Mouse (Mus musculus): ENCODE measurements around the gene Bmyc.
"Not testable (repeated sequence)": the region's sequence is repeated elsewhere in the genome, so short reads cannot be mapped to it uniquely, and the experiment has no call there.

Gene Bmyc

GRCm38 (mm10) chr2:25706643-25707481 lies at the start of gene Bmyc:
Bmyc (plus strand) TSS chr2:25706739.
- peak; percentile 97 for DNase-seq (ENCODE audit: low read depth, low spot score)

GRCm38 (mm10) chr2:25657246-25657645 lies 49.3 kb upstream of the Bmyc start:
- DNase-seq (ENCODE audit: low read depth, low spot score), result peak; percentile 32

- no peak for DNase-seq (ENCODE audit: low read depth, low spot score)
These were observed 48.9 kb upstream of the Bmyc start, which contains the start of gene Lcn5 for GRCm38 (mm10) chr2:25657652-25658051. Lcn5 (plus strand) TSS chr2:25657952.

GRCm38 (mm10) chr2:25660279-25660678 lies 46.3 kb upstream of the Bmyc start:
- no peak for DNase-seq (ENCODE audit: low read depth, low spot score)

GRCm38 (mm10) chr2:25661245-25661970 lies 45.1 kb upstream of the Bmyc start:
- no peak for DNase-seq (ENCODE audit: low read depth, low spot score)

GRCm38 (mm10) chr2:25663511-25663910 lies 43.0 kb upstream of the Bmyc start:
- DNase-seq (ENCODE audit: low read depth, low spot score), result peak; percentile 50

- DNase-seq (ENCODE audit: low read depth, low spot score), result no peak
These were observed 42.4 kb upstream of the Bmyc start for GRCm38 (mm10) chr2:25664125-25664524.

- DNase-seq (ENCODE audit: low read depth, low spot score), result no peak
These were observed 40.0 kb upstream of the Bmyc start for GRCm38 (mm10) chr2:25666516-25666915.

GRCm38 (mm10) chr2:25676486-25676885 lies 30.1 kb upstream of the Bmyc start, which contains the start of gene Lcn6:
Lcn6 (plus strand) TSS chr2:25676786.
- no peak for DNase-seq (ENCODE audit: low read depth, low spot score)

- DNase-seq (ENCODE audit: low read depth, low spot score), result no peak
These were observed 27.0 kb upstream of the Bmyc start for GRCm38 (mm10) chr2:25679559-25679958.

GRCm38 (mm10) chr2:25682426-25682825 lies 24.1 kb upstream of the Bmyc start, which contains the start of gene Lcn10:
Lcn10 (plus strand) TSS chr2:25682726.
- no peak for DNase-seq (ENCODE audit: low read depth, low spot score)

- DNase-seq (ENCODE audit: low read depth, low spot score), result no peak
These were observed 19.6 kb upstream of the Bmyc start for GRCm38 (mm10) chr2:25686941-25687340.

- DNase-seq (ENCODE audit: low read depth, low spot score), result peak; percentile 79
These were observed 11.9 kb upstream of the Bmyc start for GRCm38 (mm10) chr2:25694605-25695004.

GRCm38 (mm10) chr2:25696951-25697350 lies 9.6 kb upstream of the Bmyc start:
- DNase-seq (ENCODE audit: low read depth, low spot score), result no peak

GRCm38 (mm10) chr2:25698696-25699095 lies 7.8 kb upstream of the Bmyc start:
- DNase-seq (ENCODE audit: low read depth, low spot score), result no peak

GRCm38 (mm10) chr2:25699743-25700142 lies 6.8 kb upstream of the Bmyc start, which contains the start of gene Obp2a:
Obp2a (plus strand) TSS chr2:25700043.
- DNase-seq (ENCODE audit: low read depth, low spot score), result not testable (repeated sequence)

GRCm38 (mm10) chr2:25701001-25701400 lies 5.5 kb upstream of the Bmyc start:
- no peak for DNase-seq (ENCODE audit: low read depth, low spot score)

- DNase-seq (ENCODE audit: low read depth, low spot score), result no peak
These were observed 2.8 kb upstream of the Bmyc start for GRCm38 (mm10) chr2:25703706-25704105.

GRCm38 (mm10) chr2:25708121-25708520 lies 1.6 kb downstream of the Bmyc start:
- DNase-seq (ENCODE audit: low read depth, low spot score), result peak; percentile 85

- not testable (repeated sequence) for DNase-seq (ENCODE audit: low read depth, low spot score)
These were observed 2.5 kb downstream of the Bmyc start for GRCm38 (mm10) chr2:25709056-25709455.

- peak; percentile 24 for DNase-seq (ENCODE audit: low read depth, low spot score)
These were observed 3.3 kb downstream of the Bmyc start for GRCm38 (mm10) chr2:25709791-25710190.

- DNase-seq (ENCODE audit: low read depth, low spot score), result not testable (repeated sequence)
These were observed 5.1 kb downstream of the Bmyc start for GRCm38 (mm10) chr2:25711641-25712040.

All from brain, adult 2 months (tissue).